Mouse (Mus musculus): ENCODE data around the gene Il17ra. TPM values are rescaled to one million over a fixed set of nuclear protein-coding genes. Genes with fewer than 3 reads are reported as not detected.
A peak's percentile ranks its signal among the peaks of the same experiment; 100 is the strongest.

The Il17ra gene
- polyA plus RNA-seq, 1 experiment from 2014 or later: 4.0 TPM

GRCm38 (mm10) chr6:120491064-120491463 lies 28.0 kb downstream of the Il17ra start:
- H3K4me3 ChIP-seq (replicated peaks): peak overlapping the region; percentile 83
- H3K4me1 ChIP-seq: peaks cover 52% of the 10 kb centered on the region
- WGBS: 38% methylated on average over 7 of the region's 7 CpGs
- H3K9ac ChIP-seq (replicated peaks): peak overlapping the region; percentile 87
- peak overlapping the region; percentile 78 for H3K4me2 ChIP-seq
- H3K9me3 ChIP-seq (replicated peaks): no peaks in the 10 kb centered on the region
- no peaks in the 10 kb centered on the region for H3K36me3 ChIP-seq
- H3K27me3 ChIP-seq (replicated peaks): no peaks in the 10 kb centered on the region
- no peak overlapping the region for H3K27ac ChIP-seq (replicated peaks)
- no peak for ATAC-seq (ENCODE audit: low FRiP score)

GRCm38 (mm10) chr6:120491862-120492498 lies 28.9 kb downstream of the Il17ra start:
- Histone ChIP-seq H3K27me3 (replicated peaks) (no peaks in the 10 kb centered on the region), H3K36me3 (no peaks in the 10 kb centered on the region), H3K27ac (replicated peaks) (peak overlapping the region; percentile 96; the same call in 1 of the 2 replicates), H3K4me2 (peak overlapping the region; percentile 78), H3K9me3 (replicated peaks) (no peaks in the 10 kb centered on the region), H3K4me3 (replicated peaks) (peak overlapping the region; percentile 83), H3K9ac (replicated peaks) (peak overlapping the region; percentile 87), H3K4me1 (peaks cover 60% of the 10 kb centered on the region)
- ATAC-seq (ENCODE audit: low FRiP score): no peak
- WGBS: 11% methylated on average over 22 of the region's 22 CpGs

- Histone ChIP-seq H3K4me3 (replicated peaks) (peak overlapping the region; percentile 83), H3K27ac (replicated peaks) (peak overlapping the region; percentile 96), H3K9ac (replicated peaks) (peak overlapping the region; percentile 87), H3K4me2 (peak overlapping the region; percentile 78), H3K36me3 (no peaks in the 10 kb centered on the region), H3K4me1 (peaks cover 60% of the 10 kb centered on the region), H3K9me3 (replicated peaks) (no peaks in the 10 kb centered on the region), H3K27me3 (replicated peaks) (no peaks in the 10 kb centered on the region)
- WGBS: 1% methylated on average over 71 of the region's 95 CpGs
- peak; percentile 13 for ATAC-seq (ENCODE audit: low FRiP score)
These were observed 29.7 kb downstream of the Il17ra start for GRCm38 (mm10) chr6:120492499-120493373.

- peak within 1 kb of the TSS; percentile 96 for H3K27ac ChIP-seq (replicated peaks)
- H3K36me3 ChIP-seq: no peaks in the 10 kb centered on the region
- H3K9ac ChIP-seq (replicated peaks): peak within 1 kb of the TSS; percentile 87
- peak; percentile 88 for ATAC-seq (ENCODE audit: low FRiP score)
- WGBS: under 1% methylated on average over 70 of the region's 84 CpGs
- H3K4me2 ChIP-seq: peak within 1 kb of the TSS; percentile 78
- no peaks in the 10 kb centered on the region for H3K9me3 ChIP-seq (replicated peaks)
- H3K4me3 ChIP-seq (replicated peaks): peak within 1 kb of the TSS; percentile 83
- H3K27me3 ChIP-seq (replicated peaks): no peaks in the 10 kb centered on the region
- H3K4me1 ChIP-seq: peaks cover 60% of the 10 kb centered on the region
These were observed 30.5 kb downstream of the Il17ra start, which contains the start of gene Tmem121b for GRCm38 (mm10) chr6:120493374-120494181. Gene Tmem121b, minus strand, starts transcription at chr6:120493807.

GRCm38 (mm10) chr6:120496544-120496943 lies 33.5 kb downstream of the Il17ra start:
- WGBS: 27% methylated on average over 3 of the region's 3 CpGs
- Histone ChIP-seq H3K4me1 (peaks cover 33% of the 10 kb centered on the region), H3K27ac (replicated peaks) (no peak overlapping the region), H3K9ac (replicated peaks) (no peak overlapping the region), H3K4me2 (no peak overlapping the region), H3K27me3 (replicated peaks) (no peaks in the 10 kb centered on the region), H3K4me3 (replicated peaks) (no peak overlapping the region), H3K36me3 (no peaks in the 10 kb centered on the region), H3K9me3 (replicated peaks) (no peaks in the 10 kb centered on the region)
- ATAC-seq (ENCODE audit: low FRiP score): no peak

- H3K27me3 ChIP-seq (replicated peaks): no peaks in the 10 kb centered on the region
These were observed 41.0 kb downstream of the Il17ra start for GRCm38 (mm10) chr6:120504051-120504450.

GRCm38 (mm10) chr6:120505531-120505930 lies 42.5 kb downstream of the Il17ra start:
- ATAC-seq (ENCODE audit: low FRiP score): 0 out of 2 replicates have a peak, but pooled peaks have one; percentile 41
- Histone ChIP-seq H3K36me3 (peaks cover 18% of the 10 kb centered on the region), H3K27ac (replicated peaks) (no peak overlapping the region), H3K4me2 (no peak overlapping the region), H3K9ac (replicated peaks) (no peak overlapping the region), H3K9me3 (replicated peaks) (no peaks in the 10 kb centered on the region), H3K4me3 (replicated peaks) (no peak overlapping the region), H3K27me3 (replicated peaks) (no peaks in the 10 kb centered on the region), H3K4me1 (no peaks in the 10 kb centered on the region)
- 63% methylated on average over 4 of the region's 4 CpGs for WGBS

More at GRCm38 (mm10) chr6:120504051-120504450, 41.0 kb downstream of the Il17ra start:
- H3K4me2 ChIP-seq: no peak overlapping the region
- peaks cover 4% of the 10 kb centered on the region; the same call in 1 of the 2 replicates for H3K36me3 ChIP-seq
- ATAC-seq (ENCODE audit: low FRiP score): no peak
- no peak overlapping the region for H3K9ac ChIP-seq (replicated peaks)
- no peaks in the 10 kb centered on the region for H3K9me3 ChIP-seq (replicated peaks)
- H3K4me3 ChIP-seq (replicated peaks): no peak overlapping the region
- H3K4me1 ChIP-seq: no peaks in the 10 kb centered on the region
- no peak overlapping the region for H3K27ac ChIP-seq (replicated peaks)
- WGBS: 74% methylated on average over 3 of the region's 3 CpGs

- H3K27ac ChIP-seq (replicated peaks): no peak overlapping the region
- no peak for ATAC-seq (ENCODE audit: low FRiP score)
- no peak overlapping the region for H3K4me3 ChIP-seq (replicated peaks)
- H3K4me2 ChIP-seq: no peak overlapping the region
- H3K27me3 ChIP-seq (replicated peaks): no peaks in the 10 kb centered on the region
- 86% methylated on average over 4 of the region's 4 CpGs for WGBS
- H3K4me1 ChIP-seq: no peaks in the 10 kb centered on the region
- H3K9me3 ChIP-seq (replicated peaks): no peaks in the 10 kb centered on the region
- H3K9ac ChIP-seq (replicated peaks): no peak overlapping the region
- H3K36me3 ChIP-seq: peaks cover 30% of the 10 kb centered on the region
These were observed 45.6 kb downstream of the Il17ra start for GRCm38 (mm10) chr6:120508645-120509044.

GRCm38 (mm10) chr6:120509975-120510374 lies 46.9 kb downstream of the Il17ra start:
- no peak overlapping the region for H3K9ac ChIP-seq (replicated peaks)
- peaks cover 42% of the 10 kb centered on the region for H3K36me3 ChIP-seq
- H3K4me1 ChIP-seq: no peaks in the 10 kb centered on the region
- no peak overlapping the region for H3K4me3 ChIP-seq (replicated peaks)
- H3K27ac ChIP-seq (replicated peaks): no peak overlapping the region
- H3K27me3 ChIP-seq (replicated peaks): no peaks in the 10 kb centered on the region
- no peak overlapping the region for H3K4me2 ChIP-seq
- no peaks in the 10 kb centered on the region for H3K9me3 ChIP-seq (replicated peaks)
- WGBS: 89% methylated on average over 7 of the region's 7 CpGs
- no peak for ATAC-seq (ENCODE audit: low FRiP score)

- H3K9me3 ChIP-seq (replicated peaks): no peaks in the 10 kb centered on the region
- 88% methylated on average over 8 of the region's 8 CpGs for WGBS
- no peak overlapping the region for H3K4me2 ChIP-seq
- H3K27me3 ChIP-seq (replicated peaks): no peaks in the 10 kb centered on the region
- H3K9ac ChIP-seq (replicated peaks): no peak overlapping the region
- H3K4me1 ChIP-seq: no peaks in the 10 kb centered on the region
- H3K4me3 ChIP-seq (replicated peaks): no peak overlapping the region
- no peak overlapping the region for H3K27ac ChIP-seq (replicated peaks)
- no peak for ATAC-seq (ENCODE audit: low FRiP score)
- peaks cover 42% of the 10 kb centered on the region for H3K36me3 ChIP-seq
These were observed 47.4 kb downstream of the Il17ra start for GRCm38 (mm10) chr6:120510425-120510824.

GRCm38 (mm10) chr6:120511212-120511611 lies 48.2 kb downstream of the Il17ra start:
- H3K4me2 ChIP-seq: no peak overlapping the region
- H3K9ac ChIP-seq (replicated peaks): no peak overlapping the region
- ATAC-seq (ENCODE audit: low FRiP score): no peak
- H3K9me3 ChIP-seq (replicated peaks): no peaks in the 10 kb centered on the region
- H3K36me3 ChIP-seq: peaks cover 42% of the 10 kb centered on the region
- 85% methylated on average over 6 of the region's 6 CpGs for WGBS
- no peak overlapping the region for H3K27ac ChIP-seq (replicated peaks)
- H3K4me1 ChIP-seq: no peaks in the 10 kb centered on the region
- no peak overlapping the region for H3K4me3 ChIP-seq (replicated peaks)
- no peaks in the 10 kb centered on the region for H3K27me3 ChIP-seq (replicated peaks)
